In the genomic region with DNA sequence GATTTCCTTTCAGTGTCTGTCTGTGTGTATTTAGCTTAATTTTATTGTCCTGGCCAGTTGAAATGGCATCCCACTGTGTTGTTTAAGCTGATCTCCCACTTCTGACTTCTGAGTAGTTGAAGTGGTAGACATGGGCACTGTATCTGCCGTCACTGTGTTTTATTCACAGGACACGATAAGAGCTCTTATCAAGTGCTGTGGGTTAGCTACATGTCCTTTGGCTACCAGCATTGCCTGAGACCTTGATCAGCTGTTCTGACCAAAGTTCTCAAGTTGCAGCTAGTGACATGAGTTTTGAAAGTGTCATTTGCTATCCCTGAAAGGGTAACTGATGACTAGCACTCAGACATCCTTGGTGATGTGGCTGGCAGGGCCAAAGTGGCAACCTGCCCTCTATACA, we compare ENCODE assay signal across 23 mouse cellular contexts. TPM values are rescaled to one million over a fixed set of nuclear protein-coding genes. Genes with fewer than 3 reads are reported as not detected.
A peak's percentile ranks its signal among the peaks of the same experiment; 100 is the strongest.
DNase-seq lines count a peak whose midpoint lies in the region; ATAC-seq and TF ChIP-seq lines count a peak whose summit lies in the region.
"Had no signal": no experiment of that assay in that cellular context is flagged by ENCODE, and none has a peak within 500 bp of the region (broad histone marks: within the 10 kb centered on the region; RNA-seq: fewer than 3 reads in every experiment).

No protein-coding gene starts in this region.

- no peaks in the 10 kb centered on the region for H3K4me1 ChIP-seq in heart, embryonic 10.5 days
- no peaks in the 10 kb centered on the region for H3K4me1 ChIP-seq in heart, postnatal 0 days (ENCODE audit: control insufficient read depth, insufficient read depth)

- H3K4me2 ChIP-seq in heart, postnatal 0 days (ENCODE audit: low read depth, low read length) = no peak overlapping the region

- TF ChIP-seq EP300 in heart, postnatal 0 days (IDR thresholded peaks at IDR 0.05; ENCODE audit: low read depth) = no peak

- H3K9me3 ChIP-seq in heart, embryonic 10.5 days = no peaks in the 10 kb centered on the region
- H3K9me3 ChIP-seq in heart, postnatal 0 days (replicated peaks; ENCODE audit: control insufficient read depth, low read length) = no peaks in the 10 kb centered on the region
- H3K9me3 ChIP-seq: G1E had no signal

- peak; percentile 1 for DNase-seq in adrenal gland, adult 2 months
- DNase-seq in adrenal gland, postnatal 25 days = no peak
- DNase-seq in heart, adult 11 months = peak; percentile 73
- DNase-seq in heart, embryonic 10.5 days (ENCODE audit: low spot score) = no peak
- peak; percentile 36 for DNase-seq in heart, postnatal 0 days (ENCODE audit: low spot score)
- DNase-seq in heart, adult 8-10 months (ENCODE audit: low spot score) = no peak
- no peak for DNase-seq in neural tube, embryonic 10.5 days (ENCODE audit: extremely low spot score, low spot score)
- DNase-seq: adrenal gland, adult 8-10 months; adrenal gland, postnatal 10 days; adrenal gland, postnatal 14 days; adrenal gland, postnatal 36 days; B cell, adult 2 months; cerebellum, adult 11 months; cerebellum, adult 11-12 months; cerebellum, adult 18-20 months; cerebellum, adult 2 months had no signal

- H3K4me3 ChIP-seq in heart, embryonic 10.5 days = no peak overlapping the region
- H3K4me3 ChIP-seq in heart, postnatal 0 days (ENCODE audit: low read depth, low read length) = no peak overlapping the region

- H3K9ac ChIP-seq in heart, postnatal 0 days (replicated peaks; ENCODE audit: low read depth, low read length) = no peak overlapping the region

- ATAC-seq in heart, postnatal 0 days (ENCODE audit: insufficient read depth, low read depth) = peak; percentile 57; the same call in 1 of the 2 replicates
- 0 out of 2 replicates have a peak, but pooled peaks have one; percentile 23 for ATAC-seq in megakaryocyte progenitor cell, adult 5-6 weeks (replicated peaks; ENCODE audit: poor library complexity)
- ATAC-seq: activated CD4-positive, CD25-positive, alpha-beta regulatory T cell, adult 4 months; CD4-positive, CD25-positive, alpha-beta regulatory T cell, adult 4 months; Patski had no signal

- 52% methylated on average over 2 of the region's 2 CpGs for WGBS in heart, embryonic 10.5 days
- WGBS in heart, postnatal 0 days = 23% methylated on average over 2 of the region's 2 CpGs

- no peak overlapping the region for H3K27ac ChIP-seq in heart, embryonic 10.5 days
- no peak overlapping the region for H3K27ac ChIP-seq in heart, postnatal 0 days (ENCODE audit: low read depth)

- no peak for TF ChIP-seq CTCF in heart, postnatal 0 days (IDR thresholded peaks at IDR 0.05; ENCODE audit: low read depth)

- no peaks in the 10 kb centered on the region for H3K36me3 ChIP-seq in heart, embryonic 10.5 days
- H3K36me3 ChIP-seq in heart, postnatal 0 days (replicated peaks; ENCODE audit: control insufficient read depth, insufficient read depth, low read length) = no peaks in the 10 kb centered on the region
- H3K36me3 ChIP-seq: G1E had no signal

- no peaks in the 10 kb centered on the region for H3K27me3 ChIP-seq in heart, embryonic 10.5 days (ENCODE audit: insufficient read depth, poor library complexity, severe bottlenecking)
- H3K27me3 ChIP-seq in heart, postnatal 0 days (ENCODE audit: control insufficient read depth, insufficient read depth, low read length) = peaks cover 20% of the 10 kb centered on the region
- H3K27me3 ChIP-seq: CH12.LX had no signal

RNA-seq across cellular contexts. Expression of gene Adgrg6, which starts 45.4 kb away (rescaled TPM):
- 1 to 10 TPM; 1.5 to 2.6 TPM for total RNA-seq in adrenal gland, adult 2 months (2021)
- 0.45 and 0.62 TPM in 2 replicates for polyA plus RNA-seq in adrenal gland, adult 2 months (2012; rRNA removed)
- total RNA-seq in adrenal gland, postnatal 25 days (2021) = 0.81 and 1.3 TPM in 2 replicates
- 11.1 and 29.0 TPM in 2 replicates for polyA plus RNA-seq in heart, embryonic 10.5 days (2016; fragmentation: Nextera tagmentation; extraction: Ambion mirVana)
- total RNA-seq in heart, postnatal 0 days (2014; rRNA removed; ENCODE audit: low replicate concordance) = 9.9 and 10.9 TPM in 2 replicates
- 2.8 and 3.1 TPM in 2 replicates for polyA plus RNA-seq in heart, postnatal 0 days (2015; fragmentation: Nextera tagmentation; extraction: Ambion mirVana)
- total RNA-seq in heart, adult 8-10 months (2022) = 1 to 10 TPM; 1.9 to 3.8 (median 2.0) TPM
- 0.32 and 0.59 TPM in 2 replicates for total RNA-seq in megakaryocyte progenitor cell, adult 5-6 weeks (2015)
- total RNA-seq in megakaryocyte progenitor cell, adult 5-6 weeks (2017) = 0.30 and 0.75 TPM in 2 replicates
- total RNA-seq: CH12.LX, MEL had no signal
- polyA plus RNA-seq: activated CD4-positive, CD25-positive, alpha-beta regulatory T cell, adult 4 months; CD4-positive, CD25-positive, alpha-beta regulatory T cell, adult 4 months; G1E had no signal

Comparison
In these comparisons a context has a peak if more than half of its experiments do, and no peak if none do; other contexts are left out.
1. DNase-seq: peak in adrenal gland, adult 2 months (single experiment), heart, adult 11 months (single experiment) and heart, postnatal 0 days (single experiment); none in adrenal gland, postnatal 25 days (single experiment), heart, embryonic 10.5 days (single experiment), heart, adult 8-10 months (single experiment) and neural tube, embryonic 10.5 days (single experiment).